Mouse (Mus musculus): ENCODE results near the gene Rpl13.

Gene Rpl13

DNA sequence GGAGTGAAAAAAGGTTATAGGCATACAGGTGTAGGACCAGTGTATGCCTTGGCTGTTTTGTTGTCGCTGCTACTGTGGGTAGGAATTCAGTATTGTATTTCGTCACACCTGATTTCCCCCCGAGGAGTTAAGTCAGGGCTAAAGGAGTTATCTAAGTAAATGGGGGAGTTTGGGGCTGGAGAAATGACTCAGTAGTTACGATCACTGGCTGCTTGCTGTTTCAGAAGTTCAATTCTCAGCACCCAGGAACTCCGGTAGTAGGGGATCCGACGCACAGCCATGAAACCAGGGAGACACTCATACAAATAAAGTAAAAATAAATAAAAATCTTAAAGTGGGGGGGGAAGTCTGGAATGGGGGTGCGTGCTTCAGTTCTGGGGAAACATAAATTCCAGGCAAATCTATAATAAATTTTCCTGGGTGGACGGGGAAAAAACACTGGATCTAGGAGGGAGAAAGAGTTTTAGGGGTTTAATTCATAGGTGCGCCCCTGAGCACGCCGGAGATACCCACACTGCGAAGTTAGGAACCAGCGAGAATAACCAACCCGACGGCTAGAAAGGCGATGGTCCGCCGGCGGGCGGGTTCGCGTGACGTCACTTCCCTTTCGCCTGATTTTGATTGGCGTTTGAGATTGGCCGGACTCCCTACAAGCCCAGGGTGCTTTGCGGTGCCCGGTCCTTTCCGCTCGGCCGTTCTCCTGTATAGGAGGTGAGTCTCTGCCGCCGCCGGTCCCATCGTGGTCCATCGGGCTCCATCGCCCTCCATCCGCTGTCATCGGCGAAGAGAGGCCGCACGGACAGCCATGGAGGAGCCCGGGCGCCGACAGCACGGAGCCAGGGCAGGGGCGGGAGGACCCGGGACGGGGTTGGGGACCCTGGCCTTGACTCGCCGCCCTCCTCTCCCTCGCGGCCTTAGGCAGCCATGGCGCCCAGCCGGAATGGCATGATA, at the start of gene Rpl13:
Gene Rpl13 (plus strand): TSS at position 616 of the 951 bp plus-strand sequence.
- in situ Hi-C loops (cut with MseI, MboI): loop anchor here in 1 of 2 experiments (25.0 kb wide), 1 partner anchor 110 kb away; the partner anchor contains the start of genes Cdk10, Chmp1a and Spata33

GRCm38 (mm10) chr8:123062721-123063120, 39.4 kb upstream of the Rpl13 start, which contains the start of gene Spg7:
Gene Spg7 (plus strand): TSS chr8:123062942.
- in situ Hi-C loops (cut with MseI, MboI): no loop called here

DNA sequence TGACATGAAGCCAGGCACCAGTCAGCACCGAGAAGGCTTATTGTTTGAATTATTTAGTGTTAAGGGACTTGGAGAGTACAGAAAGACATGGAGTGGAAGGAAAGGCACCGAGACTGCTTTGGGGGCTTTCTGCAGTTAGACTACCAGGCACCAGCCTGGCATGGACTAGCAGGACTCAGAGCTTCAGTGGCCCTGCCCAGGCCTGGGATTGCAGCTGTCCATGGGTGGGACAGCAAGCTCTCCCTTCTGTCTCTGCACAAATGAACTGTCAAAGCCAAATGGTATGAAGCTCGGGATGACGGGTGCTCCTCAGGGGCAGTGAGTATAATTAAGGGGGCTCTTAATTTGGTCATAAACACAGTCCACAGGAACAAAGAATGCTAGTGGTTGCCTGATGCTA, 38.1 kb upstream of the Rpl13 start:
- in situ Hi-C loops (cut with MseI, MboI): no loop called here

DNA sequence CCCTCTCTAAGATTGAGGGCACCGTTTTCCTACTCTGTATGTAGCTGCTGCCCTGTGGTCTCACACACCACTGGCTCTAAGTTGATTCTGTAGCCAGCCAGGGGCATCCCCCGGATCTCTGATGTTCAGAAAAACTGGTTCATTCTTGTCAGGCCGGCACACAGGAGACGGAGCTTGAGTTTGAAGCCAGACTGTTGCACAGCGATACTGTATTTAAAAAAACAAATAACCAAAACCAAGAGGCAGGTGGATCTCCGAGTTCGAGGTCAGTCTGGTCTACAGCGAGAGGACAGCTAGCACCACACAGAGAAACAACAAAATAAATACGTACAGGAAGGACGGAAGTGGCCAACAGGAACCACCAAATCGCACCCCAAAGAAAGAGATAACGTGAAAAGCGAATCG, 37.3 kb upstream of the Rpl13 start:
- in situ Hi-C loops (cut with MseI, MboI): no loop called here

- in situ Hi-C loops (cut with MseI, MboI): no loop called here
These were observed 36.7 kb upstream of the Rpl13 start for GRCm38 (mm10) chr8:123065214-123066100.

GRCm38 (mm10) chr8:123066101-123066683, 36.0 kb upstream of the Rpl13 start:
- in situ Hi-C loops (cut with MseI, MboI): no loop called here

DNA sequence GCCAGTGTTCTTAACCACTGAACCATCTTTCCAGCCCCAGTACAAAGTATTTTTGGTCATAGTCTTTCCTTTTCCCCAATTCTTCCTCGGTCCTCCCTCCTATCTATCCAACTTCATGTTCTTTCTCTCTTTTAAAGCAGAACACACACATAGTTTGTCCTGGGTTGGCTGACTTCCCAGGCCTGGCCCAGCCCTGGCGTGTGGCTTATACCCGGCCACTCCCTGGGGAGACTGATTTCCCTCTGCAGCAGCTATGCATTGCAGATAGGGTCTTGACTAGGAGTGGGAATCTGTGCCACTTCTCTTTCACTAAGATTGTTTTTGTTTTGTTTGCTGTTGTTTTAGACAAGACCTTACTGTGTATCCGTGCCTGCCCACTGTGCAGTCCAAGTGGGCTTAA, 31.0 kb upstream of the Rpl13 start:
- in situ Hi-C loops (cut with MseI, MboI): no loop called here

GRCm38 (mm10) chr8:123077213-123077612, 24.9 kb upstream of the Rpl13 start:
- in situ Hi-C loops (cut with MseI, MboI): no loop called here

- in situ Hi-C loops (cut with MseI, MboI): no loop called here
These were observed 19.2 kb upstream of the Rpl13 start for GRCm38 (mm10) chr8:123082993-123083392.

DNA sequence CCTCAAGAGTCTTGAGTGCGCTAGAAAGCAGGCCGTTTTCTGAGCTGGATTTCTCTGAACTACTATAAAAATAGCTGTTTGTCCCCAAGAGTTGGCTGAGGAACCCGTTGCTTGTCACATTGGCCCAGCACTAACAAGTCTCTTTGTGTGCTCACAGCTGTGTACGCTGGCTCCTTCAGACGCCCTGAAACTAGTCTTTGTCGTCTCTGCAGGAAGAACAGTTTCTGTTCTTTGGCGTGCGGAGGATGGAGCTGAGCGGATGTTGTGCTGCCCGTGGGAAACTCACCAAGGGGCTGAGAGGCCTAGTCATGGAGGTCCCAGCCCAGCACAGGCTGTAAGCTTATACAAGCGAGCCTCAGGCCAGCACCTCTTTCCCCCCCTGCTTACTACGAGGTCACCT, 18.5 kb upstream of the Rpl13 start:
- in situ Hi-C loops (cut with MseI, MboI): no loop called here

DNA sequence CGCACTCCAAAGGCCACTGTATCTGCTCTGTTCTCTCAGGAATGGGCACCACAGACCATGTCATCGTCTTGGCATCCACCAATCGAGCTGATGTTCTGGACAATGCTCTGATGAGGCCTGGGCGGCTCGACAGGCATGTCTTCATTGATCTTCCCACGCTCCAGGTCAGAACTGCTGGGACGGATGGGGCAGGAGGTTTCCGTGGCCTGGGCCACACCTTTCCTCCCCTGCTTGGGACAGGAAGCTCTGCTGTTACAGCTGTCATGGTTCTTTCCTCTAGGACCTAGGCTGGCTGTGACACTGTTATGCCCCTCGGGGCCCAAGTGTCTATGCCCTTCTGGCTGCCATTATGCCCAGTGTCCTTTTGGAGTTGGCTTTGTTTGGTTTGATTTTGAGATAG, 14.9 kb upstream of the Rpl13 start:
- in situ Hi-C loops (cut with MseI, MboI): no loop called here

DNA sequence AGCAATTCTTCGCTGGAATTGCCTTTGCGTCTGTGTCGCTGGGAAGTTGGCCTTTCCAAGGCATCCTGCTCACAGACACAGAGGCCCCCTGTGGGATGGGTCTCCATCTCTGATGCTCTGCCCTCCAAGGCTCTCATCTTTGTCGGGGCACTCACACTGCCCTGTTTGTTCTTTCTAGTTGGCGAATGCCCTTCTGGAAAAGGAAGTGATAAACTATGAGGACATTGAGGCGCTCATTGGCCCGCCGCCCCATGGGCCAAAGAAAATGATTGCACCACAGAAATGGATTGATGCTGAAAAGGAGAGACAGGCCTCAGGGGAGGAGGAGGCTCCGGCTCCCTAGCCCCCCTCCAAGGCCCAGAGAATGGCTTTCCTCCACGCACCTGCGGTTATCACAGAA, 4.9 kb upstream of the Rpl13 start:
- in situ Hi-C loops (cut with MseI, MboI): no loop called here

DNA sequence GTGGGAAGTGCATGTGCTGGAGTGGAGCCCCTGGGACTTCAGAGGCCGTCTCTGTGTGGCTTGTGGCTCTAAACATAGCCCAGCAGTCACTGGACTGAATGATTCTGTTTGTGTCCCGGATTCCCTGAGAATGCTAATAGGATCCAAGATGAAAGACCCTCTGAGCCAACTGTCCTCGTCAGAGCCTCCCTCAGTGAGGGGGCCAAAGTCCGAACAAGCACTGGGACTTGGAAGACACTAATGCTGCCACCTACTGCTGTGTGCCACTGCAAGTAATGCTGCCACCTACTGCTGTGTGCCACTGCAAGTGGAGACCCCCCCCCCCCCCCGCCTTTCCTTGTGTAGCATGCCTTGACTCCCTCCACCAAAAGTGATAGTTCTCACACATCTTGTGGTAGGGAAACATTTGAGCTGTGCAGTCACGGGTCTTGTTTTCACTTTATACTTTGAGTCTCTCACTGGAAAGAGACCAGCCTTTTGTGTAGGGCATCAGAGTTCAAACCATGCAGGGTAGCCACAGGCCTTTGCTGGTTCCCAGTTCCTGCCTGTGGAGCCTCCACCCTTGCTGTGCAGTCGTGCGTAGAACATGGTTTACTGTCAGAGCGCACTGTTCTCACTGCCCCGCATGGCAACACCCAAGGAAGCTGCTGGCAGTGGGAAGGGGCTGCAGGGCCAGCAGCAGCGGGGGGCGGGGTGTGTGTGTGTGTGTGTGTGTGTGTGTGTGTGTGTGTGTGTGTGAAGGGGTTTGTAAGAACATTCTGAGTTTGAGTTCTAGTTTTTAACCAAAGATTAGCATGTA, 4.2 kb upstream of the Rpl13 start:
- in situ Hi-C loops (cut with MseI, MboI): no loop called here

GRCm38 (mm10) chr8:123100288-123100687, 1.9 kb upstream of the Rpl13 start:
- in situ Hi-C loops (cut with MseI, MboI): loop anchor here in 1 of 2 experiments (25.0 kb wide), 1 partner anchor 112 kb away; the partner anchor contains the start of genes Cdk10, Chmp1a and Spata33

GRCm38 (mm10) chr8:123101244-123101643, 906 bp upstream of the Rpl13 start:
- in situ Hi-C loops (cut with MseI, MboI): loop anchor here in 1 of 2 experiments (25.0 kb wide), 1 partner anchor 111 kb away; the partner anchor contains the start of genes Cdk10, Chmp1a and Spata33

DNA sequence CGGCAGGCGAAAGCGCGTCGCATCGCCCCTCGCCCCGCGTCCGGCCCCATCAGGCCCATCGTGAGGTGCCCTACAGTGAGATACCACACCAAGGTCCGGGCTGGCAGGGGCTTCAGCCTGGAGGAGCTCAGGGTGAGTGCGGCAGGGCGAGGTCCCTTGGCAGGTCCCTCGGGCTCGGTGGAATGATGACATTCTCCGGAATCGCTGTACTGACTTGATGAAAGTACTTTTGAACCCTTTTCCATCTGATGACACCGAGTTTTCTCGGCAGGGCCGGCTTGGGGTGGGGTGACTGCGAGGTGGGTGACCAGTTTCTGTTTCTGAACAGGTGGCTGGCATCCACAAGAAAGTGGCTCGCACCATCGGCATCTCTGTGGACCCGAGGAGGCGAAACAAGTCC, 705 bp downstream of the Rpl13 start:
- in situ Hi-C loops (cut with MseI, MboI): loop anchor here in 1 of 2 experiments (25.0 kb wide), 1 partner anchor 109 kb away; the partner anchor contains the start of genes Cdk10, Chmp1a and Spata33

- in situ Hi-C loops (cut with MseI, MboI): loop anchor here in 1 of 2 experiments (25.0 kb wide), 1 partner anchor 109 kb away; the partner anchor contains the start of genes Cdk10, Chmp1a and Spata33
These were observed 1.1 kb downstream of the Rpl13 start for GRCm38 (mm10) chr8:123103285-123103684.

DNA sequence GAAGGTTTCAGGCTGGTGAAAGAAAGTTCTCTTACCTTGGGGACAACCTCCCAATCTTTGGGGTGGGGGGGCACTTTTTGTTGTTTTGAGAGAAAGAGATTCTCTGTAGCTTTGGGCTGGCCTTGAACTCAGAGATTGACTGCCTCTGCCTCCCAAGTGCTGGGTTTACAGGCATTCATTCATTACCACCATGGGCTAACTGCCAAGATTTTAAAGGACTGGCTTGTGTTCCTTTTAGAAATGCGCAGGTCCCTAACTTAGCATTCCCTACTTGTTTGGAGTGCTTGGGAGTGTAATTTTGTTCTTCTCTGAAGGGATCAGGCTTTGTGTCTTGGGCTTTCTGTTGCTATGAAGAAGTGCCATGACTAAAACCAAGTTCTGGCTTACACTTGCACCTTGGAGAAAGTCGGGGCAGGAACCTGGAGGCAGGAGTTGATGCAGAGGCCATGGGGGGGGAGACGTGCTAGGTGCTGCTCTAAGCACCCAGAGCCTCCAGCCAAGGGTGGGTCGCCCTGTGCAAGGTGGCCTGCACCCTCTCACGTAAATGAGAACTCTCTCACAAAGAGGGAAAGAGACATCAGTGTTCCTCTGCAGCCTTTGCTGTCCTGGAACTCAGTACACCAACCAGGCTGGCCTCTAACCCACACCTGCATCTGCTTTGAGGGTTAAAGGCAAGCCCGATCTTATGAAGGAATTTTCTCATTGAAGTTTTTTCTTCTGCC, 2.1 kb downstream of the Rpl13 start:
- in situ Hi-C loops (cut with MseI, MboI): loop anchor here in 1 of 2 experiments (25.0 kb wide), 1 partner anchor 108 kb away; the partner anchor contains the start of genes Cdk10, Chmp1a and Spata33

- in situ Hi-C loops (cut with MseI, MboI): loop anchor here in 1 of 2 experiments (25.0 kb wide), 1 partner anchor 107 kb away; the partner anchor contains the start of genes Cdk10, Chmp1a and Spata33
These were observed 3.6 kb downstream of the Rpl13 start for GRCm38 (mm10) chr8:123105553-123106326.

Data from mouse trophoblast stem cell (cell line).